Comparison of ENCODE assay signal across 19 mouse cellular contexts in the genomic region with DNA sequence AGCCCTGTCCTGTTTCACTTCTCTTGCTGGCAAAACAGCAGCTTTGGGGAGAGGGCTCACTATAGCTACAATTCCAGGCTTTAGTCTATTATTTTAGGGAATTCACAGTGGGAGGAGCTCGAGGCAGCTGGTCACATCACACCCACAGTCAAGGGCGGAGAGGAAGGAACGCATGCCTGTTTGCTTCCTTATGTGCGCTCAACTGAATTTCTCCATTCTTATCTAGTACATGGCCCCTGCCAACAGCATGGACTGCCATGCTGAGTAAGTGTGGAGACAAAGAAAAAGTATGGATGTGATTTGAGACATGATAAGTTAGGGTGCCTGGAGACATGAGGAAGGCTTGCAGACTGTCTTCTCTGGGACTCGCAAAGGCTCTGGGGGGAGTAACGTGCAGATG. TPM values are rescaled to one million over a fixed set of nuclear protein-coding genes. Genes with fewer than 3 reads are reported as not detected.
"Had no signal": no experiment of that assay in that cellular context is flagged by ENCODE, and none has a peak within 500 bp of the region (broad histone marks: within the 10 kb centered on the region; RNA-seq: fewer than 3 reads in every experiment).

No protein-coding gene starts in this region.

- H3K9ac ChIP-seq: liver, embryonic 13.5 days; liver, embryonic 15.5 days; liver, postnatal 0 days; neural tube, embryonic 12.5 days; stomach, embryonic 15.5 days had no signal

- H3K9me3 ChIP-seq: liver, embryonic 13.5 days; liver, embryonic 15.5 days; neural tube, embryonic 12.5 days; stomach, embryonic 15.5 days had no signal

- DNase-seq: liver, embryonic 13.5 days; liver, postnatal 0 days; lung, postnatal 10 days; midbrain, embryonic 14.5 days; right cerebral cortex, postnatal 14 days; thymus, adult 2 months; thymus, postnatal 25 days; thymus, postnatal 4 days had no signal

- H3K4me1 ChIP-seq: stomach, embryonic 15.5 days had no signal

- H3K27ac ChIP-seq: liver, embryonic 13.5 days; liver, embryonic 15.5 days; macrophage; neural tube, embryonic 12.5 days; stomach, embryonic 15.5 days; stomach, postnatal 0 days had no signal

- H3K4me2 ChIP-seq: liver, embryonic 11.5 days; liver, embryonic 13.5 days; liver, embryonic 15.5 days; midbrain, embryonic 11.5 days; neural tube, embryonic 12.5 days; stomach, embryonic 15.5 days had no signal

- ATAC-seq: liver, postnatal 0 days; midbrain, embryonic 16.5 days had no signal

- H3K27me3 ChIP-seq: liver, embryonic 13.5 days; liver, embryonic 15.5 days; neural tube, embryonic 12.5 days; stomach, embryonic 15.5 days had no signal

- H3K4me3 ChIP-seq: liver, embryonic 13.5 days; liver, embryonic 15.5 days; megakaryocyte, embryonic 14.5 days; neural tube, embryonic 12.5 days; stomach, embryonic 15.5 days had no signal

RNA-seq across cellular contexts. Expression of a gene that starts 11.1 kb away (rescaled TPM):
- total RNA-seq: monocyte, adult 5-6 weeks; neutrophil, adult 5-6 weeks had no signal

RNA-seq across cellular contexts. Expression of a gene that starts 19.4 kb away (rescaled TPM):
- total RNA-seq: monocyte, adult 5-6 weeks; neutrophil, adult 5-6 weeks had no signal
- polyA plus RNA-seq: macrophage had no signal
